Mouse (Mus musculus) G1E (cell line): Measurements from ENCODE around the gene Tmem198. TPM values are rescaled to one million over a fixed set of nuclear protein-coding genes. Genes with fewer than 3 reads are reported as not detected.

Experiments used
- ATAC-seq: 2 replicates; pipeline ENCODE4 v1.8.0; 2016; ENCODE audit warnings: mild to moderate bottlenecking; ENCODE audit not compliant: insufficient number of reproducible peaks, poor library complexity, low FRiP score, severe bottlenecking; ENCODE audit errors: extremely low read depth
- DNase-seq: peaks from one replicate; pipeline ENCODE4 v3.0.0; 2012; ENCODE audit warnings: low spot score
- H3K27me3 ChIP-seq: 2 replicates; pipeline ENCODE4 v1.6.1; 2012; ENCODE audit warnings: mild to moderate bottlenecking, low read length, inconsistent platforms; ENCODE audit not compliant: insufficient read depth
- H3K36me3 ChIP-seq: replicated peaks from 2 replicates; pipeline ENCODE3; 2012; ENCODE audit warnings: mild to moderate bottlenecking, inconsistent platforms
- H3K4me1 ChIP-seq: 2 replicates; pipeline ENCODE4 v1.6.1; 2012; ENCODE audit warnings: low read depth, low read length, inconsistent platforms, mixed read lengths; ENCODE audit not compliant: insufficient read depth
- H3K4me3 ChIP-seq: 2 replicates; pipeline ENCODE4 v1.5.1; 2012; ENCODE audit warnings: low read depth, mild to moderate bottlenecking, inconsistent platforms, low read length, moderate library complexity, mixed read lengths
- H3K9me3 ChIP-seq: replicated peaks from 2 replicates; pipeline ENCODE4 v1.6.1; 2012; ENCODE audit warnings: inconsistent platforms
- CTCF ChIP-seq: IDR thresholded peaks from 2 replicates; pipeline ENCODE4 v1.5.1; 2012; ENCODE audit warnings: low read depth, low read length, inconsistent platforms, mixed read lengths
- GATA1 ChIP-seq: IDR thresholded peaks from 2 replicates; pipeline ENCODE4 v1.6.1; 2012; ENCODE audit warnings: borderline replicate concordance, low read length, inconsistent platforms, mixed read lengths
- GATA2 ChIP-seq: IDR thresholded peaks from 2 replicates; pipeline ENCODE4 v1.6.1; 2012; ENCODE audit warnings: low read depth, low read length, inconsistent platforms, borderline replicate concordance
- POLR2AphosphoS5 ChIP-seq: IDR thresholded peaks from 2 replicates; pipeline ENCODE4 v1.6.1; 2012; ENCODE audit warnings: low read depth, low read length, inconsistent platforms; ENCODE audit not compliant: insufficient replicate concordance
- TAL1 ChIP-seq: conservative IDR thresholded peaks from 2 replicates; pipeline ENCODE4 v1.6.1; 2012; ENCODE audit warnings: low read depth, low read length, inconsistent platforms, mixed read lengths
- polyA plus RNA-seq: library from polyadenylated mRNA; stranded (reverse); fragments of >175 nt; gene quantifications from 2 replicates; pipeline ENCODE4 v1.2.3, GENCODE M21; 2012
- total RNA-seq, 2 experiments: library from RNA; stranded (forward) in 1 of 2; stranded (reverse) in 1 of 2; fragments of 200-1000 nt in 1 of 2; fragments of >200 nt in 1 of 2; fragmentation: Nextera tagmentation in 1 of 2; gene quantifications; 2 replicates each; pipeline ENCODE4 v1.2.3; 2014 to 2017

The Tmem198 gene
- total RNA-seq (2014; fragmentation: Nextera tagmentation) (0.30 TPM in 1 of 2 replicates, not detected in the other), total RNA-seq (2017) (0.76 and 1.1 TPM in 2 replicates), polyA plus RNA-seq (4.0 and 4.8 TPM in 2 replicates)

DNA sequence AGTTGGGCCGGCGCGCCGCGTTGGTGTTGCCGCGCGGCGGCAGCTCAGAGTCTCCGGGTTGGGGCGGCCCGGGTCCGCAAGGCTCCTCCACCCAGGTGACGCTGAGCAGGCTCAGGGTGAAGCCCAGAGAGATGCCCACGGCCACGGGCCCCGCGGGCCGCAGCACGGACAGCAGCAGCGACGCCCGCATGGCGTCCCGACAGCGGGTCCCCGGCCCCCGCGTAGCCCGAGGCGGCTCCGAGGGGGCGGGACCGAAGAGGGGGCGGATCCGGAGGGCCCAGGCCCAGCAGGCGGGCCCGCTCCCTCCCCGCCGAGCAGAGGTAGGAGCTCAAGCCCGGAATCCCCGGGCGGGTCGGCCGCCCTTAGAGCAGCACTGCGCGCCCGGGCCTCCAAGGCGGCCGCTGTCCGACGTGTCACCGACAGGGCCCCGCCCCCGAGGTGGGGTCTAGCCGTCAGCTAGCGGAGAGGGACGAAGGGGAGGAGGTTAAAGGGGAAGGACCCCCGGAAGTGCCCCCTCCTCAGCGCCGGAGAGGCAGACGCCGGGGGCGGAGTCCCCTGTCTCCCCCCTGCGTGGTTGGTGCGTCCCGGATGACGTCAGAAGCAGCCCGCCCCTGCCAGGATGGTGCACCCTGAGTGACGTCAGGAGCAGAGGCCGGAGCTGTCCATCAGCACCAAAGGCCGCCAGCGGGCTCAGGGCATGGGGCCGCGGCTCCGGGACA lies at the start of gene Tmem198, which contains the start of gene Chpf:
TSS of gene Tmem198 (plus strand) at position 617 of the 719 bp plus-strand sequence.
TSS of gene Chpf (minus strand) at position 392 of the 719 bp plus-strand sequence.
- TF ChIP-seq TAL1 = no peak
- no peak for TF ChIP-seq POLR2AphosphoS5
- TF ChIP-seq GATA1 = no peak
- TF ChIP-seq GATA2 = no peak
- TF ChIP-seq CTCF = no peak
- peaks cover 4% of the 10 kb centered on the region; the same call in 1 of the 2 replicates for H3K27me3 ChIP-seq
- peak within 1 kb of the TSS; percentile 80 for H3K4me3 ChIP-seq
- H3K4me1 ChIP-seq = peaks cover 53% of the 10 kb centered on the region
- ATAC-seq (peak; percentile 87), DNase-seq (peak; percentile 100)
- peaks cover 43% of the 10 kb centered on the region for H3K36me3 ChIP-seq
- H3K9me3 ChIP-seq = no peaks in the 10 kb centered on the region

DNA sequence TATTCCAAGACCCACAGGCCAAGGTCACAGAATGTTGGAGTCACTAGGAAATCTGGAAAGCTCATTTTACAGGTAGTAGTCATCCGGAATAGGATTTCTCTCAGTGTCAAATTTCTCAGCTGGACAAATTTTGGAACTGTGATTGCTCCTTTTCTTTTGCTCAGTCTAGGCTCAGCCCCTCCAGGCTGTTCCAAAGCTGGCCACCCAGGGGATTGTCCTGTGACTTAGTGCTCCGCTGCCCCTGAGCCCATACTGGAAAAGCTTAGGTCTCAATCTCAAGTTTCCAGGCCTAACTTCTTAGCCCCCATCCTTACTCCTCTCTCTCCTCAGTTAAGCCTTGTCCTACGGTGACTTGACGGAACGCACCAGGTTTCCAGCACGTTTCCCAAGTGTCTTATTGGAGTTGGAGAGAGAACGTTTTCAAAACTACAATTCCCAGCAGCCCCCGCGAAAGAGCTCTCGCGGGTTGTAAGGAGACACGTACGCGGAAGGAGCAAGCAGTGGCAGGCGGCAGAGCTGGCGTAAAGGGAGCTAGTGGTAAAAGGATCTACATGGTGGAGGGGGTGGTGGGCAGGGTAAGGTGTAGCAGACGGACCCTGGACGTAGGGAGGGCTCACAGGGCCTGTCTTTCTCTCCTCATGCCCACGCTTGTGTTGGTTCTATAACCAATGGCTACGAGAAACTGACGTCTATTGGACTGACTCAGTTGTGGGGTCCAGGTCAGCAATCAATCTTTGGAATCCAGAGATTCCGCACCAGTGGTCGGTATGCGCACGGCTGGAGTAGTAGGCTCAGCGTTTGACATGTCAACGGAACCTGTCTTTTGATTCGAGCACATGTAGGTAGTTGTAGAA lies 43.6 kb upstream of the Tmem198 start, which contains the start of gene Gmppa:
TSS of gene Gmppa (plus strand) at position 456 of the 854 bp plus-strand sequence.
- H3K27me3 ChIP-seq = peaks cover 38% of the 10 kb centered on the region
- DNase-seq = peak; percentile 96
- TF ChIP-seq GATA2 = no peak
- 0 out of 2 replicates have a peak, but pooled peaks have one; percentile 67 for TF ChIP-seq POLR2AphosphoS5
- peaks cover 37% of the 10 kb centered on the region for H3K36me3 ChIP-seq
- no peaks in the 10 kb centered on the region for H3K9me3 ChIP-seq
- peak within 1 kb of the TSS; percentile 71 for H3K4me3 ChIP-seq
- peaks cover 46% of the 10 kb centered on the region for H3K4me1 ChIP-seq
- ATAC-seq = peak; percentile 97

DNA sequence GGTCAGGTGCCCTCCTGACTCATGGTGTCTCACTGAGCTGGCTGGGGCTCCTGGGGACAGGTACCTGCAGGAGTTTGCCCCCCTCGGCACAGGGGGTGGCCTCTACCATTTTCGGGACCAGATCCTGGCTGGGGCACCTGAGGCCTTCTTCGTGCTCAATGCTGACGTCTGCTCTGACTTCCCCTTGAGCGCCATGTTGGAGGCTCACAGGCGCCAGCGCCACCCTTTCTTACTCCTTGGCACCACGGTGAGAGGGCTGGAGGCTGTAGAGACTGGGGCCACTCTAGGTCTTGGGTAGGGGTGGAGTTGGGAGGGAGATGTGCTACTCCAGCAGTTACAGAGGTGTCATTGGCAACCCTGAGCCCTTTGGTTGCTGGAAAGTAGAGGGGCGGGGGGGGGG lies 40.5 kb upstream of the Tmem198 start:
- ATAC-seq (no peak), DNase-seq (no peak)
- H3K9me3 ChIP-seq = no peaks in the 10 kb centered on the region
- H3K4me1 ChIP-seq = peaks cover 68% of the 10 kb centered on the region
- peaks cover 8% of the 10 kb centered on the region for H3K27me3 ChIP-seq
- no peak overlapping the region for H3K4me3 ChIP-seq
- peaks cover 67% of the 10 kb centered on the region for H3K36me3 ChIP-seq
- no peak for TF ChIP-seq POLR2AphosphoS5
- TF ChIP-seq GATA1 = no peak
- TF ChIP-seq CTCF = no peak

DNA sequence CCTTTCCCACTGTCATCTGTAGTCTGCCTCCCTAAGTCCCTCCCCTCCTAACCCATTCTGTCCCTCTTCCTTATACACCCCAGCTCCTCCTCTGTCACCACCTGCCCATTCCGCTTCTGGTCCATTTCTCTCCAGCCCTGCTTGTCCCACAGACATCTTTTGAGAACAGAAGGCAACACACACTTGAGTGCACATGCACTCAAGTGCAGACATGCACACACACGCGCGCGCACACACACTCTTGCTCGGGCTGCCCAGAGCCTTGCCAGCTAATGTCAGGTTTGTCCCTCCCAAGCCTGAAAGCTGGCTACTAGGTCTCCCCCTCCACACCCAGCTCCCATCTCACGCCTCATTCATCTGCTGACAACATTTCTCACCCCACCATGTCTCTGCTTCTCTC lies 38.7 kb upstream of the Tmem198 start:
- ATAC-seq = no peak
- peaks cover 73% of the 10 kb centered on the region for H3K36me3 ChIP-seq
- DNase-seq = no peak
- no peaks in the 10 kb centered on the region for H3K27me3 ChIP-seq
- no peaks in the 10 kb centered on the region for H3K9me3 ChIP-seq
- H3K4me1 ChIP-seq = peaks cover 77% of the 10 kb centered on the region
- no peak overlapping the region for H3K4me3 ChIP-seq
- TF ChIP-seq TAL1 (no peak), GATA2 (no peak), CTCF (no peak), GATA1 (no peak), POLR2AphosphoS5 (no peak)

DNA sequence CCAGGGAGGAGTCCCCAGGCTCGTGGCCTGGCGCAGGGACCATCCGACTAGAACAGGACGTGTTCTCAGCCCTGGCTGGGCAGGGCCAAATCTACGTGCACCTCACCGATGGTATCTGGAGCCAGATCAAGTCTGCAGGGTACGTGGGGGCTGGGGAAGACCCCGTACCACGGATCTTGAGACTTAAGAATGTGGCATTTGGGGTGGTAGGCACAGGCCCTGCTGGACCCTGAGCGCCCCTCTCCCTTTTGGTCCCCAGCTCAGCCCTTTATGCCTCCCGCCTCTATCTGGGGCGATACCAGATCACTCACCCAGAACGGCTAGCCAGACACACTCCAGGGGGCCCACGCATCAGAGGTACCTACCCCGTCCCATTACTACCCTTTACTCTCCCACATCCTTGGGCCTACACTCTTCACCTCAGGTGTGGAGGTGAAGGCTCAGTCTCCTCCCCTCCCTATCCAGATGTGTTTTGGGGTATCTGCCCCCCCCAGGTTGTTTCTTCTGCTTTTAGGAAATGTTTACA lies 37.8 kb upstream of the Tmem198 start:
- TF ChIP-seq GATA1 (no peak), GATA2 (no peak), CTCF (no peak), TAL1 (no peak), POLR2AphosphoS5 (no peak)
- ATAC-seq (no peak), DNase-seq (no peak)
- Histone ChIP-seq H3K4me1 (peaks cover 81% of the 10 kb centered on the region), H3K9me3 (no peaks in the 10 kb centered on the region), H3K27me3 (no peaks in the 10 kb centered on the region), H3K36me3 (peaks cover 73% of the 10 kb centered on the region), H3K4me3 (no peak overlapping the region)

DNA sequence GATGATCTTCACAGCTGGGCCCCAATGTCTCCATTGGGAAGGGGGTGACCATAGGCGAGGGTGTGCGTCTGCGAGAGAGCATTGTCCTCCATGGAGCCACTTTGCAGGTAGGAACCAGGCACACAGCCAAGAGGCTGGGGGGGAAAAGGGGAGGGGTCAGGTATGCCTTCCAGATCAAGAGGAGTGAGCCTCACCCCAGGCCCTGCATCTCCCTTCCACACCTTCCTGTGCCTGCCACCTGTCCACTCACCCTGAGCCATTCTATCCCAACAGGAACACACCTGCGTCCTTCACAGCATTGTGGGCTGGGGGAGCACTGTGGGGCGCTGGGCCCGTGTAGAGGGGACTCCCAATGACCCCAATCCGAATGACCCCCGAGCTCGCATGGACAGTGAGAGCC lies 37.2 kb upstream of the Tmem198 start:
- Histone ChIP-seq H3K9me3 (no peaks in the 10 kb centered on the region), H3K4me3 (no peak overlapping the region), H3K4me1 (peaks cover 81% of the 10 kb centered on the region), H3K36me3 (peaks cover 69% of the 10 kb centered on the region), H3K27me3 (no peaks in the 10 kb centered on the region)
- no peak for ATAC-seq
- TF ChIP-seq CTCF (no peak), POLR2AphosphoS5 (no peak), GATA2 (no peak), TAL1 (no peak), GATA1 (no peak)
- DNase-seq = no peak
